Mouse (Mus musculus): ENCODE data around the gene Myo1h. TPM values are rescaled to one million over a fixed set of nuclear protein-coding genes. Genes with fewer than 3 reads are reported as not detected.

The Myo1h gene
- polyA plus RNA-seq, 1 experiment from 2014 or later: 3.8 TPM

DNA sequence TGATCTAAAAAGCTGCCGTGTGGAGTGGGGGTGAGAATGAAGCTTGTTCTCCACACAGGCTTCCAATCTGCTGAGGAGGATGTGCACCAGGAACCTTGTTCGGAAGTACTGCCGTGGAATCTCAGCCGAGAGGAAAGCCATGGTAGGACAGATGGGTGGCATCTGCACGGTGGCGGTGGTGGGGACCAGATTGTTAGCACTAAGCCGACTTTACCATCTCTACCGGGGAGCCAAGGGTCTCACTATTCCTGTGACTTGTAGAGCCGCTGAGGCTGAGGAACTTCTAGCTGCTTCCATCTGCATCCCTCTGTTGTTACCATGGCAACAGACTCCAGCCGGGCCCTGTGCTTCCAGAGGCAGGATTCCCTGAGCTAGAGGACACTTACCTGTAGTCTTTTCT, 69.9 kb downstream of the Myo1h start:
- Histone ChIP-seq H3K27ac (replicated peaks) (peak overlapping the region; percentile 40), H3K36me3 (ENCODE audit: control insufficient read depth, insufficient read depth, low read length) (peaks cover 9% of the 10 kb centered on the region; the same call in 1 of the 2 replicates), H3K9ac (ENCODE audit: low read length) (no peak overlapping the region), H3K4me1 (replicated peaks; ENCODE audit: control insufficient read depth, insufficient read depth) (peaks cover 8% of the 10 kb centered on the region; the same call in 1 of the 2 replicates), H3K9me3 (ENCODE audit: control insufficient read depth, low read length) (no peaks in the 10 kb centered on the region), H3K4me2 (replicated peaks; ENCODE audit: low read depth) (no peak overlapping the region), H3K27me3 (ENCODE audit: control insufficient read depth, insufficient read depth, low read length) (no peaks in the 10 kb centered on the region), H3K4me3 (ENCODE audit: low read depth, low read length) (no peak overlapping the region)
- ATAC-seq (ENCODE audit: low FRiP score, low TSS enrichment) (no peak), DNase-seq (ENCODE audit: low spot score) (no peak)
- 75% methylated on average over 10 of the region's 10 CpGs for WGBS
- TF ChIP-seq CTCF (IDR thresholded peaks at IDR 0.05; ENCODE audit: low read depth): no peak
- no peak for TF ChIP-seq EP300 (optimal IDR thresholded peaks at IDR 0.05)

DNA sequence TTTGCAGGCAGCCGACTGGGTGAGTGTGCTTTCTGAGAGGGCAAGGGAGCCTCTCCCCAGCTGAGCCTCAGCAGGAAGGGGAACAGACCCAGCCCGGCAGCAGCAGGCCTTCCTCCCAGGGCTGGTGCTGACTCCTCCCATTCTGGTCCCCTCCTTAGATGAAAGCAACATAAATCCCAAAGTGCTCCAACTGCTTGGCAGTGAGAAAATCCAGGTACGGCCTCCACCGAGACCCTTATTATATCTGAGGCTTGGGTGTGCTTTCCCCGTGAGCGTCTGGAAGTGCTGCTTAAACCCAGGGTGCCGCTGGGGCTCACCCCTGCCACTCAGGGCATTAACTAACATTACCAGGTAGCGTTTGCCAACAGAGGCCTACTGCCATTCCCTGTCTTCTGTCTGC, 70.6 kb downstream of the Myo1h start:
- no peak overlapping the region for H3K9ac ChIP-seq (ENCODE audit: low read length)
- H3K27me3 ChIP-seq (ENCODE audit: control insufficient read depth, insufficient read depth, low read length): no peaks in the 10 kb centered on the region
- ATAC-seq (ENCODE audit: low FRiP score, low TSS enrichment): no peak
- no peak for DNase-seq (ENCODE audit: low spot score)
- TF ChIP-seq CTCF (IDR thresholded peaks at IDR 0.05; ENCODE audit: low read depth): no peak
- no peak for TF ChIP-seq EP300 (optimal IDR thresholded peaks at IDR 0.05)
- no peak overlapping the region for H3K4me2 ChIP-seq (replicated peaks; ENCODE audit: low read depth)
- no peaks in the 10 kb centered on the region for H3K9me3 ChIP-seq (ENCODE audit: control insufficient read depth, low read length)
- no peak overlapping the region for H3K4me3 ChIP-seq (ENCODE audit: low read depth, low read length)
- 37% methylated on average over 8 of the region's 8 CpGs for WGBS
- peaks cover 8% of the 10 kb centered on the region for H3K4me1 ChIP-seq (replicated peaks; ENCODE audit: control insufficient read depth, insufficient read depth)
- peaks cover 9% of the 10 kb centered on the region for H3K36me3 ChIP-seq (ENCODE audit: control insufficient read depth, insufficient read depth, low read length)
- H3K27ac ChIP-seq (replicated peaks): peak overlapping the region; percentile 40; the same call in 1 of the 2 replicates

DNA sequence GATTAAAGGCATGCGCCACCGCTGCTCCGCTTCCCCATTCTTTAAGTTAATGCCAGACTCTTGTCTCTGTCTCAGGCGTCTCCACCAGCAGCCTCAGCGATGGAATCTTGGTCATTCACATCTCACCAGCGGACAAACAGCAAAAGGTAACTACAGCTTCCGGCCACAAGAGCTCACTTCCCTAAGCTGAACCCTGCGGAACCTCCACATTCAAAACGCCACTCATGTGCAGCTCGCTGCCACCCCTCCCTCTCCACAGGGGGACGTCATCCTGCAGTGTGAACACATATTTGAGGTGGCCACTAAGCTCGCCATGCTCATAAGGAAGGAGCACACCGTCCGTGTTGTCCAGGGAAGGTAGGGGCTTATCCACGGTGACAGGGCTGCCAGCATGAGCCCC, 72.0 kb downstream of the Myo1h start:
- Histone ChIP-seq H3K9ac (ENCODE audit: low read length) (no peak overlapping the region), H3K4me3 (ENCODE audit: low read depth, low read length) (no peak overlapping the region), H3K9me3 (ENCODE audit: control insufficient read depth, low read length) (no peaks in the 10 kb centered on the region), H3K36me3 (ENCODE audit: control insufficient read depth, insufficient read depth, low read length) (peaks cover 11% of the 10 kb centered on the region), H3K27ac (replicated peaks) (no peak overlapping the region), H3K27me3 (ENCODE audit: control insufficient read depth, insufficient read depth, low read length) (no peaks in the 10 kb centered on the region), H3K4me1 (replicated peaks; ENCODE audit: control insufficient read depth, insufficient read depth) (peaks cover 14% of the 10 kb centered on the region), H3K4me2 (replicated peaks; ENCODE audit: low read depth) (no peak overlapping the region)
- no peak for DNase-seq (ENCODE audit: low spot score)
- no peak for TF ChIP-seq EP300 (optimal IDR thresholded peaks at IDR 0.05)
- TF ChIP-seq CTCF (IDR thresholded peaks at IDR 0.05; ENCODE audit: low read depth): no peak
- no peak for ATAC-seq (ENCODE audit: low FRiP score, low TSS enrichment)
- 85% methylated on average over 15 of the region's 15 CpGs for WGBS

DNA sequence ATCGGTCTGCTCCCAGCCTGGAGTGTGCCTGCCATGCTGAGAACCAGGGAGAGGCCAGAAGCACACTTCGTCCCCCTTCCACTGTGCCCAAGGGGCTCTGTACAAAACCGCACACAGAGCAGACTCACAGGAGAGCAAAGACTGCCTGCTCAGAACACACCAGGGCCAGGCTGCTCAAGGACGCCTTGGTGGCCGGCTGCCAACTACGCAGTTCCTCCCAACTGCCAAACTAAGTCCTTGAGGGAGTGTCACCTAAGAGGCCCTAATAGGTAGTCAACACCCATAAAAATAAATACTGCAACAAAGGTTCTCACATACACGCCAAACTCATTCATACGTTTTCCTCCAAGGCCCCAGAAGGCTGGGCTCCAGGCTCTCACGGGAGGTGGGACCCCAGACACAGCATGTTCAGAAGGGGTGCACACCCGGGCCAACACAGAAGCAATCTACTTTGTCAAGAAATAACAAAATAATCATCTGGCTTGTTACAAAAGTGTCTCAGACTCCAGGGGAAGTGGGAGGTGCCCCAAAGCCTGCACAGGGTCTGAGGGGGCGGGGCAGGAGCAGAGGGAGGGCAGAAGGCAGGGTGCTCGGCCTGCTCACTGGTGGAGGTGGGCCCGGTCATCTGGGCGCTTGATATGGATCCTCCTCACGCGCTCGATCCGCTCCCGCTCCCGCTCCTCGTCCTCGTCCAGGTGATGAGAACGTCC, 76.2 kb downstream of the Myo1h start:
- 45% methylated on average over 23 of the region's 23 CpGs for WGBS
- Histone ChIP-seq H3K4me1 (replicated peaks; ENCODE audit: control insufficient read depth, insufficient read depth) (peaks cover 11% of the 10 kb centered on the region), H3K4me3 (ENCODE audit: low read depth, low read length) (no peak overlapping the region), H3K9ac (ENCODE audit: low read length) (peak overlapping the region; percentile 45; the same call in 1 of the 2 replicates), H3K4me2 (replicated peaks; ENCODE audit: low read depth) (0 out of 2 replicates have a peak overlapping the region, but pooled peaks have one; percentile 8), H3K27ac (replicated peaks) (peak overlapping the region; percentile 92), H3K9me3 (ENCODE audit: control insufficient read depth, low read length) (no peaks in the 10 kb centered on the region), H3K36me3 (ENCODE audit: control insufficient read depth, insufficient read depth, low read length) (peaks cover 33% of the 10 kb centered on the region), H3K27me3 (ENCODE audit: control insufficient read depth, insufficient read depth, low read length) (no peaks in the 10 kb centered on the region)
- TF ChIP-seq EP300 (optimal IDR thresholded peaks at IDR 0.05) (no peak), CTCF (IDR thresholded peaks at IDR 0.05; ENCODE audit: low read depth) (no peak)
- ATAC-seq (ENCODE audit: low FRiP score, low TSS enrichment): peak; percentile 91
- peak; percentile 92 for DNase-seq (ENCODE audit: low spot score)

DNA sequence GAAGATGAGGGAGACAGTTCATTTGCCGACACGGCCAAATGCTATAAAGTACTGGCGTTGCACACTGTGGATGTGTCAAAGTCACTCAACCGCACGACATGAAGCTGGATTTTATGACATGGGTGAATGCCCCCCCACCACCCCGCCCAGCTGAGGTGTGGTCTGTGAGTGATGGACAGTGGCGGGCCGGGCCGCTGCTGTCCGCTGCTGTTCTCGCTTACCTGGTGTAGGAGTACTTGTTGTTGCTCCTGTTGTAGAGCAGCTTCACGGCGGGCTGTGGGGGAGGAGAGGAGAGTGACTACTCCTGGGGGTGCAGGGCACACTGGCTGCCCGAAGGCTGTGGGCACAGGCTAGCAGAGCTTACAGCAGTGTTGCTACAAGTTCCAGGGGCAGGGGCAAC, 79.2 kb downstream of the Myo1h start:
- 82% methylated on average over 14 of the region's 14 CpGs for WGBS
- no peak for ATAC-seq (ENCODE audit: low FRiP score, low TSS enrichment)

DNA sequence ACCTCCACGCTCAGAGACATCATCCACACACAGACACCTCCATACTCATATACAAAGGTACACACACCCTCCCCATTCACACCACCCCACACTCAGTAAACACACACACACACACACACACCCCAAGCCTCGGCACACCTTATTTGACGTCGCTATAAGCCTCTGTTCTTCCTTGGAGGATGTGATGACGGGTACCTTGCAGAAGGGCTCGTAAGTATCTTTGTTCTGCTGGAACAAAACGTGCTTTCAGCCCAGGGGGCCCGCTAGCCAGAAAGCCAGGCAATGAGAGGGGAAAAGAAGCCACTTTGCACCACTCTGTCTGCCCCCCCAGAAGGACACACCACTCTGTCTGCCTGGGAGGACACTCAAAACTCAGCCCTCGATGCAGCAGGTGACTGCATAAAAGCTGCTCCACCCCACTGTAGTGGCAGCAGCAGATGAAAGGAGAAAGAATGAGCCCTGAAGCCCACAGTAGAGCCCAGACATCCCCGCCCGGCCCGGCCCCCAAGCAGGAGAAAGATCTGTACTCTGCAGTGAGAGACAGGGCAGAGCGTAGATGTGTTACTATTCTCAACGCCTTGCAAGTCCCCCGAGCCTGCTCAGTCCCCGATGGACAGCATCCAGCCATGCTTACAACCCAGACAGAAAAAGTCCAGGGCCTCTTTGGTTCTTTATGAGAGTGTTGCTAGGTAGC, 80.0 kb downstream of the Myo1h start:
- H3K4me1 ChIP-seq (replicated peaks; ENCODE audit: control insufficient read depth, insufficient read depth): peaks cover 39% of the 10 kb centered on the region
- no peak overlapping the region for H3K4me3 ChIP-seq (ENCODE audit: low read depth, low read length)
- 67% methylated on average over 16 of the region's 16 CpGs for WGBS
- peaks cover 26% of the 10 kb centered on the region for H3K36me3 ChIP-seq (ENCODE audit: control insufficient read depth, insufficient read depth, low read length)
- H3K4me2 ChIP-seq (replicated peaks; ENCODE audit: low read depth): no peak overlapping the region
- no peaks in the 10 kb centered on the region for H3K9me3 ChIP-seq (ENCODE audit: control insufficient read depth, low read length)
- H3K9ac ChIP-seq (ENCODE audit: low read length): peak overlapping the region; percentile 41; the same call in 1 of the 2 replicates
- no peak for TF ChIP-seq EP300 (optimal IDR thresholded peaks at IDR 0.05)
- peak; percentile 48 for DNase-seq (ENCODE audit: low spot score)
- no peak for ATAC-seq (ENCODE audit: low FRiP score, low TSS enrichment)
- H3K27me3 ChIP-seq (ENCODE audit: control insufficient read depth, insufficient read depth, low read length): no peaks in the 10 kb centered on the region
- peak overlapping the region; percentile 95 for H3K27ac ChIP-seq (replicated peaks)

More for the DNA sequence above, 79.2 kb downstream of the Myo1h start:
- H3K4me3 ChIP-seq (ENCODE audit: low read depth, low read length): no peak overlapping the region
- no peaks in the 10 kb centered on the region for H3K27me3 ChIP-seq (ENCODE audit: control insufficient read depth, insufficient read depth, low read length)
- TF ChIP-seq CTCF (IDR thresholded peaks at IDR 0.05; ENCODE audit: low read depth): no peak
- no peak for TF ChIP-seq EP300 (optimal IDR thresholded peaks at IDR 0.05)
- H3K9ac ChIP-seq (ENCODE audit: low read length): no peak overlapping the region
- DNase-seq (ENCODE audit: low spot score): no peak
- peaks cover 35% of the 10 kb centered on the region for H3K4me1 ChIP-seq (replicated peaks; ENCODE audit: control insufficient read depth, insufficient read depth)
- no peak overlapping the region; the same call in 1 of the 2 replicates for H3K27ac ChIP-seq (replicated peaks)
- no peaks in the 10 kb centered on the region for H3K9me3 ChIP-seq (ENCODE audit: control insufficient read depth, low read length)
- no peak overlapping the region for H3K4me2 ChIP-seq (replicated peaks; ENCODE audit: low read depth)
- peaks cover 27% of the 10 kb centered on the region for H3K36me3 ChIP-seq (ENCODE audit: control insufficient read depth, insufficient read depth, low read length)
